Mouse (Mus musculus) 416B (cell line): Measurements from ENCODE around the gene Eif4enif1.
A peak's percentile ranks its signal among the peaks of the same experiment; 100 is the strongest.
"Not testable (repeated sequence)": the region's sequence is repeated elsewhere in the genome, so short reads cannot be mapped to it uniquely, and the experiment has no call there.

Experiments
- DNase-seq: peaks from one replicate; pipeline ENCODE4 v3.0.0; 2011; ENCODE audit warnings: low read depth

Gene Eif4enif1

GRCm38 (mm10) chr11:3181971-3182370 lies 20.2 kb upstream of the Eif4enif1 start:
- DNase-seq, result not testable (repeated sequence)

- DNase-seq, result not testable (repeated sequence)
Observed at GRCm38 (mm10) chr11:3182707-3183106, 19.5 kb upstream of the Eif4enif1 start.

GRCm38 (mm10) chr11:3193363-3193762 lies 8.8 kb upstream of the Eif4enif1 start, which contains the start of gene Sfi1:
Gene Sfi1 (minus strand): TSS chr11:3193463.
- no peak for DNase-seq

GRCm38 (mm10) chr11:3200636-3201035 lies 1.6 kb upstream of the Eif4enif1 start:
- DNase-seq, result not testable (repeated sequence)

- peak; percentile 92 for DNase-seq
Observed at GRCm38 (mm10) chr11:3201326-3202230, 614 bp upstream of the Eif4enif1 start.

GRCm38 (mm10) chr11:3202781-3203441 lies 719 bp downstream of the Eif4enif1 start:
- DNase-seq, result peak; percentile 64

- DNase-seq, result no peak
Observed at GRCm38 (mm10) chr11:3203771-3204170, 1.6 kb downstream of the Eif4enif1 start.

GRCm38 (mm10) chr11:3205207-3205606 lies 3.0 kb downstream of the Eif4enif1 start:
- no peak for DNase-seq

- no peak for DNase-seq
Observed at GRCm38 (mm10) chr11:3206783-3207182, 4.6 kb downstream of the Eif4enif1 start.

GRCm38 (mm10) chr11:3212526-3212925 lies 10.3 kb downstream of the Eif4enif1 start:
- no peak for DNase-seq

- no peak for DNase-seq
Observed at GRCm38 (mm10) chr11:3223105-3223504, 20.9 kb downstream of the Eif4enif1 start.

- DNase-seq, result no peak
Observed at GRCm38 (mm10) chr11:3227113-3227512, 24.9 kb downstream of the Eif4enif1 start.

GRCm38 (mm10) chr11:3232248-3232647 lies 30.1 kb downstream of the Eif4enif1 start:
- peak; percentile 57 for DNase-seq

- DNase-seq, result no peak
Observed at GRCm38 (mm10) chr11:3233704-3234103, 31.5 kb downstream of the Eif4enif1 start.

- DNase-seq, result peak; percentile 32
Observed at GRCm38 (mm10) chr11:3235277-3235676, 33.1 kb downstream of the Eif4enif1 start.

GRCm38 (mm10) chr11:3242395-3242794 lies 40.2 kb downstream of the Eif4enif1 start:
- no peak for DNase-seq

- no peak for DNase-seq
Observed at GRCm38 (mm10) chr11:3243771-3244170, 41.6 kb downstream of the Eif4enif1 start.

- peak; percentile 71 for DNase-seq
Observed at GRCm38 (mm10) chr11:3247387-3247786, 45.2 kb downstream of the Eif4enif1 start.

GRCm38 (mm10) chr11:3259537-3259936 lies 57.3 kb downstream of the Eif4enif1 start:
- no peak for DNase-seq

GRCm38 (mm10) chr11:3265291-3266078 lies 63.3 kb downstream of the Eif4enif1 start:
- DNase-seq, result peak; percentile 83

GRCm38 (mm10) chr11:3266079-3266685 lies 64.0 kb downstream of the Eif4enif1 start, which contains the start of gene Drg1:
Gene Drg1 (minus strand): TSS chr11:3266415.
- peak; percentile 96 for DNase-seq

- peak; percentile 58 for DNase-seq
Observed at GRCm38 (mm10) chr11:3267133-3267532, 64.9 kb downstream of the Eif4enif1 start.
